Mouse (Mus musculus) hematopoietic multipotent progenitor cell, adult 10-12 weeks (in vitro differentiated cells): ENCODE measurements around the gene Nosip. TPM values are rescaled to one million over a fixed set of nuclear protein-coding genes. Genes with fewer than 3 reads are reported as not detected.

Experiments used
- polyA plus RNA-seq: library from polyadenylated mRNA; stranded (reverse); fragments of >175 nt; gene quantifications from 2 replicates; pipeline ENCODE4 v1.2.3, GENCODE M21; 2012; ENCODE audit warnings: low replicate concordance

The Nosip gene
- 110 and 117 TPM in 2 replicates for polyA plus RNA-seq

GRCm38 (mm10) chr7:45062239-45062835 lies at the start of gene Nosip, which contains the start of gene Prrg2:
Gene Nosip (plus strand): TSS chr7:45062429.
Gene Prrg2 (minus strand): TSS chr7:45062677.

DNA sequence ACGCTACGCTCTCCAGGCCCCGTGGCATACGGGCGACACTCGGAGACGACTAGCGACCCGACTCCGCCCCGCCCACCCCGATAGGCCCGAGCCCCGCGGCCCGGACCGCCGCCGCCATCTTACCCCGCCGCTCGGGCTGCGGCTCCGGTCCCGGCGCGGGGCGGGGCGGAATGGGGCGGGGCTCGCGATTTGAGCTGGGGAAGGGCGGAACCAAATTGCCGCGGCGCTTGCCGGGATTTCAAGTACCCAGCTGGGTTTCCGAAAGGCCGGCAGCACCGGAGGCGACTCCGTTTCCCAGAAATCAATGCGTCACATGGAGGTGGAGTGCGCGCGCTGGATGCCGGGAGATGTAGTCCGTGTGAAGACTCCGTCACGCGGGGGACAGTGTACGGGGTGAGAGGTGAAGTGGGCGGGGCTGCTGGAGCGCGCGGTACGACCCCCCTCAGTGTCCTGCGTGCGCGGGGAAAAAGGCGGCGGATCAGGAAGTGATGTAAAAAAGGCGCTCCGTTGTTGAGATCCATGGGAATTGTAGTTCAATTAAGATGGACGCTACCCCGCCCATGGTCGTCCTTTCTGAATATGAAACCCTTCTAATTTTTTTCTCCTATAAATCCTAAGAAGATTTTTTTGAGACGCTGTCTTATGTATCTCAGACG lies 46.1 kb upstream of the Nosip start, which contains the start of gene Scaf1:
TSS of gene Scaf1 (minus strand) at position 407 of the 656 bp plus-strand sequence.

GRCm38 (mm10) chr7:45017242-45018061 lies 44.8 kb upstream of the Nosip start, which contains the start of gene Rras:
Gene Rras (plus strand): TSS chr7:45017961.

GRCm38 (mm10) chr7:45052862-45053116 lies 9.4 kb upstream of the Nosip start, which contains the start of gene Prr12:
Gene Prr12 (minus strand): TSS chr7:45052881.

GRCm38 (mm10) chr7:45092048-45092447 lies 29.8 kb downstream of the Nosip start, which contains the start of gene Rcn3:
Gene Rcn3 (minus strand): TSS chr7:45092221.

GRCm38 (mm10) chr7:45103652-45104180 lies 41.5 kb downstream of the Nosip start, which contains the start of gene Fcgrt:
Gene Fcgrt (minus strand): TSS chr7:45103851.

GRCm38 (mm10) chr7:45124224-45125143 lies 62.3 kb downstream of the Nosip start, which contains the start of gene Rps11:
Gene Rps11 (minus strand): TSS chr7:45124439.

Other genes starting within 250 kb of the Nosip start
- 31.2 and 81.5 TPM in 2 replicates for gene Nup62, start 246.3 kb upstream of the Nosip start, polyA plus RNA-seq
- 150 and 240 TPM in 2 replicates for gene Il4i1, start 246.0 kb upstream of the Nosip start, polyA plus RNA-seq
- 25.4 and 45.2 TPM in 2 replicates for gene Atf5, start 245.8 kb upstream of the Nosip start, polyA plus RNA-seq
- 167 and 687 TPM in 2 replicates for gene Akt1s1, start 213.4 kb upstream of the Nosip start, polyA plus RNA-seq
- gene Tbc1d17, start 213.3 kb upstream of the Nosip start, polyA plus RNA-seq = 121 and 132 TPM in 2 replicates
- 55.0 and 91.1 TPM in 2 replicates for gene Pnkp, start 205.3 kb upstream of the Nosip start, polyA plus RNA-seq
- gene Ptov1, start 192.6 kb upstream of the Nosip start, polyA plus RNA-seq = 42.0 and 70.4 TPM in 2 replicates
- gene Med25, start 169.7 kb upstream of the Nosip start, polyA plus RNA-seq = 195 and 493 TPM in 2 replicates
- 68.5 and 164 TPM in 2 replicates for gene Fuz, start 166.3 kb upstream of the Nosip start, polyA plus RNA-seq
- 86.3 and 94.0 TPM in 2 replicates for gene Ap2a1, start 132.9 kb upstream of the Nosip start, polyA plus RNA-seq
- gene Tsks, start 119.2 kb upstream of the Nosip start, polyA plus RNA-seq = 0.29 TPM in 1 of 2 replicates, not detected in the other
- gene Cpt1c, start 87.6 kb upstream of the Nosip start, polyA plus RNA-seq = 0.16 and 0.33 TPM in 2 replicates
- 20.1 and 51.4 TPM in 2 replicates for gene Prmt1, start 75.9 kb upstream of the Nosip start, polyA plus RNA-seq
- 121 and 237 TPM in 2 replicates for gene Irf3, start 64.8 kb upstream of the Nosip start, polyA plus RNA-seq
- 98.8 and 137 TPM in 2 replicates for gene Bcl2l12, start 63.7 kb upstream of the Nosip start, polyA plus RNA-seq
- gene Scaf1, start 46.1 kb upstream of the Nosip start, polyA plus RNA-seq = 147 and 361 TPM in 2 replicates
- gene Rras, start 44.5 kb upstream of the Nosip start, polyA plus RNA-seq = 20.4 and 47.3 TPM in 2 replicates
- gene Prr12, start 9.5 kb upstream of the Nosip start, polyA plus RNA-seq = 91.8 and 211 TPM in 2 replicates
- gene Prrg2, start 248 bp downstream of the Nosip start, polyA plus RNA-seq = 21.9 and 40.2 TPM in 2 replicates
- 45.4 and 68.2 TPM in 2 replicates for gene Rcn3, start 29.8 kb downstream of the Nosip start, polyA plus RNA-seq
- 210 and 322 TPM in 2 replicates for gene Fcgrt, start 41.4 kb downstream of the Nosip start, polyA plus RNA-seq
- 79.7 and 146 TPM in 2 replicates for gene Rps11, start 62.0 kb downstream of the Nosip start, polyA plus RNA-seq
- gene Rpl13a, start 66.3 kb downstream of the Nosip start, polyA plus RNA-seq = 6,038 and 6,758 TPM in 2 replicates
- gene Gm45713, start 73.8 kb downstream of the Nosip start, polyA plus RNA-seq = 0.59 and 3.0 TPM in 2 replicates
- 106 and 107 TPM in 2 replicates for gene Flt3l, start 74.0 kb downstream of the Nosip start, polyA plus RNA-seq
- 35.7 and 44.2 TPM in 2 replicates for gene Pih1d1, start 91.9 kb downstream of the Nosip start, polyA plus RNA-seq
- gene Aldh16a1, start 92.2 kb downstream of the Nosip start, polyA plus RNA-seq = 98.2 and 154 TPM in 2 replicates
- 0.10 and 0.24 TPM in 2 replicates for gene Slc17a7, start 101.5 kb downstream of the Nosip start, polyA plus RNA-seq
- gene Gfy, start 117.1 kb downstream of the Nosip start, polyA plus RNA-seq = 0.10 TPM in 1 of 2 replicates, not detected in the other
- gene Pth2, start 118.6 kb downstream of the Nosip start, polyA plus RNA-seq = not detected in 2 replicates
- 0.47 and 0.54 TPM in 2 replicates for gene Ccdc155, start 142.5 kb downstream of the Nosip start, polyA plus RNA-seq
- 13.5 and 29.6 TPM in 2 replicates for gene Dkkl1, start 149.7 kb downstream of the Nosip start, polyA plus RNA-seq
- 0.09 and 0.62 TPM in 2 replicates for gene Tead2, start 153.3 kb downstream of the Nosip start, polyA plus RNA-seq
- gene Cd37, start 176.7 kb downstream of the Nosip start, polyA plus RNA-seq = 1,076 and 1,868 TPM in 2 replicates
- not detected in 2 replicates for gene Slc6a16, start 178.7 kb downstream of the Nosip start, polyA plus RNA-seq
- 0.34 and 0.58 TPM in 2 replicates for gene Slc6a21, start 215.1 kb downstream of the Nosip start, polyA plus RNA-seq